Mouse (Mus musculus) adrenal gland, postnatal 4 days (tissue): Measurements from ENCODE around the gene Recql. TPM values are rescaled to one million over a fixed set of nuclear protein-coding genes. Genes with fewer than 3 reads are reported as not detected.

Experiments used
- total RNA-seq, 2 experiments: library from RNA; stranded (reverse); gene quantifications; 2 replicates each; pipeline ENCODE4 v1.2.3; 2021

Recql gene
- total RNA-seq, 2 experiments from 2014 or later = 18.1 to 22.9 TPM

Other genes starting within 250 kb of the Recql start
- 1 to 10 TPM; 2.4 to 4.8 TPM for gene Slco1a6, start 178.6 kb downstream of the Recql start, total RNA-seq
- gene Iapp, start 88.7 kb downstream of the Recql start, total RNA-seq = 10 to 100 TPM in 1 of 2 experiments, not detected in 1; 67.7 TPM
- gene Slco1a5, start 64.1 kb downstream of the Recql start, total RNA-seq = not detected
- 10 to 100 TPM; 17.8 to 18.8 TPM for gene Pyroxd1, start 41.4 kb downstream of the Recql start, total RNA-seq
- gene Golt1b, start 134 bp upstream of the Recql start, total RNA-seq = 10 to 100 TPM; 31.2 to 37.5 TPM
- gene Spx, start 26.4 kb upstream of the Recql start, total RNA-seq = under 1 TPM; 0.20 to 0.36 TPM
- gene Gys2, start 86.0 kb upstream of the Recql start, total RNA-seq = 10 to 100 TPM in 1 of 2 experiments, under 1 TPM in 1; 0.50 to 13.2 TPM
- gene Ldhb, start 120.9 kb upstream of the Recql start, total RNA-seq = 100 to 1,000 TPM; 148 to 257 TPM
- 10 to 100 TPM; 16.5 to 16.8 TPM for gene Kcnj8, start 184.5 kb upstream of the Recql start, total RNA-seq